Mouse (Mus musculus): ENCODE data around the gene Stab2. TPM values are rescaled to one million over a fixed set of nuclear protein-coding genes. Genes with fewer than 3 reads are reported as not detected.
A peak's percentile ranks its signal among the peaks of the same experiment; 100 is the strongest.

The Stab2 gene
- polyA plus RNA-seq, 1 experiment: 0.31 TPM

- no peak for TF ChIP-seq CTCF (IDR thresholded peaks at IDR 0.05; ENCODE audit: low read depth, low read length)
- TF ChIP-seq POLR2A (IDR thresholded peaks at IDR 0.05; ENCODE audit: borderline replicate concordance, low read depth, low read length): no peak
- Histone ChIP-seq H3K4me3 (ENCODE audit: insufficient read depth, low read length) (no peak overlapping the region), H3K4me1 (ENCODE audit: control insufficient read depth, insufficient read depth, low read length) (no peaks in the 10 kb centered on the region), H3K27ac (ENCODE audit: insufficient read depth, low read depth, low read length) (no peak overlapping the region)
Measured at GRCm38 (mm10) chr10:86955299-86955698, 52.5 kb downstream of the Stab2 start.

DNA sequence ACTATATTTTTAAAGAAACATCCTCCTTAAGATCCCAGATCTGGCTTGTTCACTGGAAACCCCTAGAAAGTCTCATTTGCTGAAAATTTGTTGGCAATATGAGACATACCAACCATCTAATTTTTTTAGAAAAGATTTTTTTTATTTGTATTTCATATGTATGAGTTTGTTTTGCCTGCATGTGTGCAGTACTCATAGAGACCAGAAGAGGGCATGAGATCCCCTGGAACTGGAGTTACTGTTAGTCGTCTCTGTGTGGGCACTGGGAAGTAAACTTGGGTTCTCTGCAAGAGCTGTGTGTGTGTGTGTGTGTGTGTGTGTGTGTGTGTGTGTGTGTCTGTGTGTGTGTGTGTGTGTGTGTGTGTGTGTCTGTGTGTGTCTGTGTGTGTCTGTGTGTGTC, 55.1 kb downstream of the Stab2 start:
- TF ChIP-seq POLR2A (IDR thresholded peaks at IDR 0.05; ENCODE audit: borderline replicate concordance, low read depth, low read length) (no peak), CTCF (IDR thresholded peaks at IDR 0.05; ENCODE audit: low read depth, low read length) (no peak)

GRCm38 (mm10) chr10:86950806-86951205, 57.0 kb downstream of the Stab2 start:
- H3K27ac ChIP-seq (ENCODE audit: insufficient read depth, low read depth, low read length): no peak overlapping the region
- no peak for TF ChIP-seq POLR2A (IDR thresholded peaks at IDR 0.05; ENCODE audit: borderline replicate concordance, low read depth, low read length)
- TF ChIP-seq CTCF (IDR thresholded peaks at IDR 0.05; ENCODE audit: low read depth, low read length): no peak

More for the DNA sequence above, 55.1 kb downstream of the Stab2 start:
- Histone ChIP-seq H3K4me3 (ENCODE audit: insufficient read depth, low read length) (no peak overlapping the region), H3K27ac (ENCODE audit: insufficient read depth, low read depth, low read length) (no peak overlapping the region), H3K4me1 (ENCODE audit: control insufficient read depth, insufficient read depth, low read length) (peaks cover 17% of the 10 kb centered on the region)

GRCm38 (mm10) chr10:86949886-86950285, 57.9 kb downstream of the Stab2 start:
- H3K4me3 ChIP-seq (ENCODE audit: insufficient read depth, low read length): no peak overlapping the region
- H3K27ac ChIP-seq (ENCODE audit: insufficient read depth, low read depth, low read length): 0 out of 2 replicates have a peak overlapping the region, but pooled peaks have one; percentile 27
- no peak for TF ChIP-seq CTCF (IDR thresholded peaks at IDR 0.05; ENCODE audit: low read depth, low read length)
- TF ChIP-seq POLR2A (IDR thresholded peaks at IDR 0.05; ENCODE audit: borderline replicate concordance, low read depth, low read length): no peak
- H3K4me1 ChIP-seq (ENCODE audit: control insufficient read depth, insufficient read depth, low read length): peaks cover 24% of the 10 kb centered on the region

More at GRCm38 (mm10) chr10:86950806-86951205, 57.0 kb downstream of the Stab2 start:
- H3K4me1 ChIP-seq (ENCODE audit: control insufficient read depth, insufficient read depth, low read length): peaks cover 24% of the 10 kb centered on the region
- H3K4me3 ChIP-seq (ENCODE audit: insufficient read depth, low read length): no peak overlapping the region

GRCm38 (mm10) chr10:86947541-86947940, 60.3 kb downstream of the Stab2 start:
- TF ChIP-seq CTCF (IDR thresholded peaks at IDR 0.05; ENCODE audit: low read depth, low read length): no peak
- TF ChIP-seq POLR2A (IDR thresholded peaks at IDR 0.05; ENCODE audit: borderline replicate concordance, low read depth, low read length): no peak
- H3K4me3 ChIP-seq (ENCODE audit: insufficient read depth, low read length): no peak overlapping the region

GRCm38 (mm10) chr10:86940591-86940990, 67.2 kb downstream of the Stab2 start:
- no peak overlapping the region for H3K4me3 ChIP-seq (ENCODE audit: insufficient read depth, low read length)
- H3K27ac ChIP-seq (ENCODE audit: insufficient read depth, low read depth, low read length): no peak overlapping the region
- H3K4me1 ChIP-seq (ENCODE audit: control insufficient read depth, insufficient read depth, low read length): 0 out of 2 replicates have a peak, but pooled peaks cover 2% of the 10 kb centered on the region
- TF ChIP-seq POLR2A (IDR thresholded peaks at IDR 0.05; ENCODE audit: borderline replicate concordance, low read depth, low read length) (no peak), CTCF (IDR thresholded peaks at IDR 0.05; ENCODE audit: low read depth, low read length) (no peak)

More at GRCm38 (mm10) chr10:86947541-86947940, 60.3 kb downstream of the Stab2 start:
- Histone ChIP-seq H3K27ac (ENCODE audit: insufficient read depth, low read depth, low read length) (peak overlapping the region; percentile 19; the same call in 1 of the 2 replicates), H3K4me1 (ENCODE audit: control insufficient read depth, insufficient read depth, low read length) (peaks cover 24% of the 10 kb centered on the region)

GRCm38 (mm10) chr10:86934376-86934775, 73.4 kb downstream of the Stab2 start:
- no peak for TF ChIP-seq CTCF (IDR thresholded peaks at IDR 0.05; ENCODE audit: low read depth, low read length)
- TF ChIP-seq POLR2A (IDR thresholded peaks at IDR 0.05; ENCODE audit: borderline replicate concordance, low read depth, low read length): no peak
- H3K4me1 ChIP-seq (ENCODE audit: control insufficient read depth, insufficient read depth, low read length): peaks cover 9% of the 10 kb centered on the region
- no peak overlapping the region for H3K4me3 ChIP-seq (ENCODE audit: insufficient read depth, low read length)
- H3K27ac ChIP-seq (ENCODE audit: insufficient read depth, low read depth, low read length): no peak overlapping the region

GRCm38 (mm10) chr10:86933906-86934305, 73.9 kb downstream of the Stab2 start:
- no peak overlapping the region for H3K27ac ChIP-seq (ENCODE audit: insufficient read depth, low read depth, low read length)
- no peak overlapping the region for H3K4me3 ChIP-seq (ENCODE audit: insufficient read depth, low read length)
- TF ChIP-seq CTCF (IDR thresholded peaks at IDR 0.05; ENCODE audit: low read depth, low read length) (no peak), POLR2A (IDR thresholded peaks at IDR 0.05; ENCODE audit: borderline replicate concordance, low read depth, low read length) (no peak)
- peaks cover 14% of the 10 kb centered on the region for H3K4me1 ChIP-seq (ENCODE audit: control insufficient read depth, insufficient read depth, low read length)

DNA sequence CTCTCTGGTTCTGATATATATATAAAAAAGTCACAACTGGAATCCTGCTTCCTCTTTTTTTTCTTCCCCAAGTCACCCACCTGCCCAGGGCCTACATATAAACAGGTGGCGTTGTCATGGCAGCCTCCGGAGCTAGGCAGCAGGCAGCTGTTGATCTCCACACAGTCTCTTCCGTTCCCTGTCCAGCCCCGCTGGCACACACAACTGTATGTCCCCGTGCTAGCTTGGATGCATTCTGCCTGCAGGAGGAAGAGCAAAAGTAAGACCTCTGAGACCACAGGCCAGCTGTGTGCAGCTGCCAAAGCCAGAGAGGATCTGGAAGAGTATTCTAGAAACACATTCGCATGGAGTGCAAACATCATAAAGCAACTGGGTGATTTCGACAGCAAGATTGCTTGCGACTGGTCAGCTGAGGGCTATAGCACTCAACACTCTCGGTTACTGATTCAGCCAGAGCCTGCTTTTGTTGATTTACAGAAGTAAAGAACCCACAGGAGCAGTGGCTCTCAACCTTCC, 74.6 kb downstream of the Stab2 start:
- Histone ChIP-seq H3K27ac (ENCODE audit: insufficient read depth, low read depth, low read length) (0 out of 2 replicates have a peak overlapping the region, but pooled peaks have one; percentile 1), H3K4me3 (ENCODE audit: insufficient read depth, low read length) (no peak overlapping the region), H3K4me1 (ENCODE audit: control insufficient read depth, insufficient read depth, low read length) (peaks cover 15% of the 10 kb centered on the region)
- no peak for TF ChIP-seq CTCF (IDR thresholded peaks at IDR 0.05; ENCODE audit: low read depth, low read length)
- TF ChIP-seq POLR2A (IDR thresholded peaks at IDR 0.05; ENCODE audit: borderline replicate concordance, low read depth, low read length): no peak

DNA sequence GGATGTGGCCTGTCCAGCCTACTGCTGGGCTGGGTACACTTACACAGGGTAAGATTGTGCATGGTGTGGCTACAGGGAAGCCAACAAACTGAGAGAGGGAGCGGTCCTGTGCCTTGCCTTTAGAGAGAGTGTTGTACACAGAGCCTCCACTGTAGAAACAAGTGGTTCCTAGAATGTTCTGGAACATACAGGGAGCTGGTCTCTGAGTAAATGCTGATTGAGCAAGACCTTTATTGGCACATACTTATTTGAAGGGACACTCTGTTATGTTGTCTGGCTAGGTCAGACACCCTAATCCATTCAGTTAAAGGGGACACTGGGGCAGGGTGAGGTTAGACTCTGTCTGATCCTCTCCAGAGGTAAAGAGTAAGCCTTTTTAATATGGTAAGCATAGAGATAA, 84.2 kb downstream of the Stab2 start:
- Histone ChIP-seq H3K27ac (ENCODE audit: insufficient read depth, low read depth, low read length) (no peak overlapping the region), H3K4me1 (ENCODE audit: control insufficient read depth, insufficient read depth, low read length) (peaks cover 15% of the 10 kb centered on the region), H3K4me3 (ENCODE audit: insufficient read depth, low read length) (no peak overlapping the region)
- TF ChIP-seq CTCF (IDR thresholded peaks at IDR 0.05; ENCODE audit: low read depth, low read length) (no peak), POLR2A (IDR thresholded peaks at IDR 0.05; ENCODE audit: borderline replicate concordance, low read depth, low read length) (no peak)
